Comparison of ENCODE assay signal across 8 mouse cellular contexts in genomic region chr8:70610796-70611771, GRCm38 (mm10). TPM values are rescaled to one million over a fixed set of nuclear protein-coding genes. Genes with fewer than 3 reads are reported as not detected.
DNase-seq lines count a peak whose midpoint lies in the region; ATAC-seq and TF ChIP-seq lines count a peak whose summit lies in the region.

No protein-coding gene starts in this region.

- H3K4me1 ChIP-seq in MEL (ENCODE audit: control insufficient read depth in 1 of 2, insufficient read depth in 2 of 2, low read length in 2 of 2) = peaks cover 0 to 13% of the 10 kb centered on the region in 2 experiments; a peak in 3 of 4 replicates
- peaks cover 54% of the 10 kb centered on the region for H3K4me1 ChIP-seq in forebrain, embryonic 12.5 days

- H3K27me3 ChIP-seq in MEL (ENCODE audit: control insufficient read depth in 1 of 2, insufficient read depth in 2 of 2, low read length in 2 of 2) = no peaks in the 10 kb centered on the region
- peaks cover 19% of the 10 kb centered on the region; the same call in 1 of the 2 replicates for H3K27me3 ChIP-seq in forebrain, embryonic 12.5 days

- under 1% methylated on average over 54 of the region's 54 CpGs for WGBS in forebrain, embryonic 12.5 days

- peak; percentile 87 for DNase-seq in MEL (ENCODE audit: low read depth, low spot score)
- DNase-seq in c-Kit-positive CD71-positive TER-119-positive erythroid progenitor cells, embryonic 14.5 days (ENCODE audit: low spot score) = peak; percentile 80
- DNase-seq in heart, postnatal 25 days (ENCODE audit: low spot score) = peak; percentile 77
- DNase-seq in kidney, postnatal 4 days = peak; percentile 92
- peak; percentile 83 for DNase-seq in lung, postnatal 25 days (ENCODE audit: low spot score)
- DNase-seq in right cerebral cortex, postnatal 4 days = peak; percentile 78
- DNase-seq in urinary bladder, postnatal 36 days (ENCODE audit: low spot score in 2 of 2) = peak; percentile 79 to 85

- H3K9me3 ChIP-seq in MEL (replicated peaks; ENCODE audit: insufficient read depth, low read length) = no peaks in the 10 kb centered on the region
- no peaks in the 10 kb centered on the region for H3K9me3 ChIP-seq in forebrain, embryonic 12.5 days

- peak overlapping the region; percentile 81 for H3K9ac ChIP-seq in MEL (ENCODE audit: control insufficient read depth, low read depth, low read length, poor library complexity, severe bottlenecking)
- peak overlapping the region; percentile 58 for H3K9ac ChIP-seq in forebrain, embryonic 12.5 days

- peaks cover 0 to 3% of the 10 kb centered on the region in 2 experiments; a peak in 2 of 4 replicates for H3K36me3 ChIP-seq in MEL (ENCODE audit: control insufficient read depth in 1 of 2, insufficient read depth in 2 of 2, low read length in 2 of 2)
- no peaks in the 10 kb centered on the region for H3K36me3 ChIP-seq in forebrain, embryonic 12.5 days (replicated peaks)

- H3K27ac ChIP-seq in MEL (ENCODE audit: control insufficient read depth, low read depth, low read length) = peak overlapping the region; percentile 85
- H3K27ac ChIP-seq in forebrain, embryonic 12.5 days = peak overlapping the region; percentile 90

- TF ChIP-seq POLR2A in MEL (IDR thresholded peaks at IDR 0.05; ENCODE audit: control insufficient read depth in 1 of 2, insufficient read depth in 1 of 2, low read depth in 1 of 2, low read length in 2 of 2, poor library complexity in 1 of 2) = peak in 1 of 2 experiments; percentile 45; a peak in 3 of 4 replicates

- peak overlapping the region; percentile 92 for H3K4me2 ChIP-seq in forebrain, embryonic 12.5 days

- no peak for TF ChIP-seq EP300 in MEL (IDR thresholded peaks at IDR 0.05; ENCODE audit: low read depth in 1 of 2, low read length in 2 of 2)

- TF ChIP-seq CTCF in MEL (IDR thresholded peaks at IDR 0.05 in 2 of 3, conservative IDR thresholded peaks at IDR 0.05 in 1 of 3; ENCODE audit: control insufficient read depth in 1 of 3, insufficient read depth in 1 of 3, low read depth in 2 of 3, low read length in 3 of 3, poor library complexity in 1 of 3, severe bottlenecking in 1 of 3) = peak; percentile 74 to 92 (median 90)

- ATAC-seq in forebrain, embryonic 12.5 days (ENCODE audit: low FRiP score) = 0 out of 2 replicates have a peak, but pooled peaks have one; percentile 2

- peak; percentile 44 for TF ChIP-seq RAD21 in MEL (IDR thresholded peaks at IDR 0.05; ENCODE audit: low read depth, low read length)

- intact Hi-C loops in heart, postnatal 25 days (cut with DNase I) = loop anchor here (2.0 to 5.0 kb wide), 3 partner anchors 41 to 146 kb away; no protein-coding TSS in a partner anchor

- peaks cover 21% of the 10 kb centered on the region for H3K79me2 ChIP-seq in MEL (ENCODE audit: control insufficient read depth, insufficient read depth, low read length, poor library complexity)

- peak overlapping the region; percentile 74 to 92 for H3K4me3 ChIP-seq in MEL (ENCODE audit: control insufficient read depth in 1 of 2, insufficient read depth in 1 of 2, low read depth in 2 of 2, low read length in 2 of 2)
- peak overlapping the region; percentile 44 for H3K4me3 ChIP-seq in forebrain, embryonic 12.5 days (replicated peaks)

TF ChIP-seq in MEL, 35 proteins besides CTCF, POLR2A, EP300 and RAD21:
- TF ChIP-seq TCF12 (IDR thresholded peaks at IDR 0.05; ENCODE audit: low read depth, low read length) (peak; percentile 4; the same call in 1 of the 2 replicates), MYC (IDR thresholded peaks at IDR 0.05; ENCODE audit: low read depth, low read length) (0 out of 2 replicates have a peak, but pooled peaks have one; percentile 43), NELFE (IDR thresholded peaks at IDR 0.05; ENCODE audit: low read depth, low read length) (peak; percentile 32), ZNF384 (IDR thresholded peaks at IDR 0.05; ENCODE audit: low read depth, low read length) (peak; percentile 82), HCFC1 (IDR thresholded peaks at IDR 0.05; ENCODE audit: low read depth, low read length) (peak; percentile 48; the same call in 1 of the 2 replicates), MAZ (IDR thresholded peaks at IDR 0.05; ENCODE audit: low read depth, low read length) (peak; percentile 68; the same call in 1 of the 2 replicates), TAL1 (IDR thresholded peaks at IDR 0.05; ENCODE audit: low read length) (no peak), CHD1 (IDR thresholded peaks at IDR 0.05; ENCODE audit: low read depth, low read length) (peak; percentile 68; the same call in 1 of the 2 replicates), MAX (IDR thresholded peaks at IDR 0.05; ENCODE audit: low read length) (0 out of 2 replicates have a peak, but pooled peaks have one; percentile 12), UBTF (IDR thresholded peaks at IDR 0.05; ENCODE audit: borderline replicate concordance, insufficient read depth, low read depth, low read length) (0 out of 2 replicates have a peak, but pooled peaks have one; percentile 42), MXI1 (IDR thresholded peaks at IDR 0.05; ENCODE audit: low read depth, low read length) (peak; percentile 66), SMC3 (IDR thresholded peaks at IDR 0.05; ENCODE audit: low read depth, low read length) (peak; percentile 56), USF1 (IDR thresholded peaks at IDR 0.05; ENCODE audit: low read depth, low read length) (no peak), TBP (IDR thresholded peaks at IDR 0.05; ENCODE audit: low read depth, low read length) (0 out of 2 replicates have a peak, but pooled peaks have one; percentile 34), JUND (IDR thresholded peaks at IDR 0.05; ENCODE audit: low read depth, low read length) (no peak), SIN3A (IDR thresholded peaks at IDR 0.05; ENCODE audit: low read length) (peak; percentile 74), ETS1 (IDR thresholded peaks at IDR 0.05; ENCODE audit: low read depth, low read length) (no peak; the same call in none of the 2 replicates), ZMIZ1 (IDR thresholded peaks at IDR 0.05; ENCODE audit: low read depth, low read length) (peak; percentile 38; the same call in 1 of the 2 replicates), MEF2A (IDR thresholded peaks at IDR 0.05; ENCODE audit: extremely low read depth, insufficient replicate concordance, low read depth, low read length, poor library complexity, severe bottlenecking) (no peak)

RNA-seq across cellular contexts. Expression of gene Ssbp4, which starts 2.4 kb away (rescaled TPM):
- 80.2 and 84.9 TPM in 2 replicates for total RNA-seq in MEL (2012; rRNA removed)
- 100 to 1,000 TPM in 1 of 2 experiments, not detected in 1; 212 TPM for polyA plus RNA-seq in MEL (2012; ENCODE audit: insufficient read depth in 1 of 2, insufficient read length in 2 of 2, low read depth in 1 of 2, low replicate concordance in 2 of 2, missing spikeins in 1 of 2)
- 97.4 and 106 TPM in 2 replicates for polyA plus RNA-seq in forebrain, embryonic 12.5 days (2016; fragmentation: Nextera tagmentation; extraction: Ambion mirVana)
- 10 to 100 TPM; 37.0 to 37.7 TPM for total RNA-seq in heart, postnatal 25 days (2021)

RNA-seq across cellular contexts. Expression of gene Lrrc25, which starts 4.9 kb away (rescaled TPM):
- total RNA-seq in MEL (2012; rRNA removed) = 0.20 and 0.39 TPM in 2 replicates
- 1 to 10 TPM in 1 of 2 experiments, not detected in 1; 1.1 TPM for polyA plus RNA-seq in MEL (2012; ENCODE audit: insufficient read depth in 1 of 2, insufficient read length in 2 of 2, low read depth in 1 of 2, low replicate concordance in 2 of 2, missing spikeins in 1 of 2)
- polyA plus RNA-seq in forebrain, embryonic 12.5 days (2016; fragmentation: Nextera tagmentation; extraction: Ambion mirVana) = 0.31 and 0.45 TPM in 2 replicates
- total RNA-seq in heart, postnatal 25 days (2021) = 1 to 10 TPM; 1.4 to 1.5 TPM

RNA-seq across cellular contexts. Expression of gene Isyna1, which starts 16.9 kb away (rescaled TPM):
- total RNA-seq in MEL (2012; rRNA removed) = 84.1 and 90.9 TPM in 2 replicates
- 100 to 1,000 TPM in 1 of 2 experiments, not detected in 1; 189 TPM for polyA plus RNA-seq in MEL (2012; ENCODE audit: insufficient read depth in 1 of 2, insufficient read length in 2 of 2, low read depth in 1 of 2, low replicate concordance in 2 of 2, missing spikeins in 1 of 2)
- polyA plus RNA-seq in forebrain, embryonic 12.5 days (2016; fragmentation: Nextera tagmentation; extraction: Ambion mirVana) = 101 and 107 TPM in 2 replicates
- total RNA-seq in heart, postnatal 25 days (2021) = 10 to 100 TPM; 21.5 to 25.1 TPM

RNA-seq across cellular contexts. Expression of gene Gdf15, which starts 21.2 kb away (rescaled TPM):
- total RNA-seq in MEL (2012; rRNA removed) = 0.15 and 1.8 TPM in 2 replicates
- under 1 TPM in 1 of 2 experiments, not detected in 1; 0.63 TPM for polyA plus RNA-seq in MEL (2012; ENCODE audit: insufficient read depth in 1 of 2, insufficient read length in 2 of 2, low read depth in 1 of 2, low replicate concordance in 2 of 2, missing spikeins in 1 of 2)
- polyA plus RNA-seq in forebrain, embryonic 12.5 days (2016; fragmentation: Nextera tagmentation; extraction: Ambion mirVana) = 0.14 TPM in 1 of 2 replicates, not detected in the other
- total RNA-seq in heart, postnatal 25 days (2021) = under 1 TPM; 0.56 to 0.73 TPM

RNA-seq across cellular contexts. Expression of gene Pgpep1, which starts 49.1 kb away (rescaled TPM):
- 12.6 and 13.7 TPM in 2 replicates for total RNA-seq in MEL (2012; rRNA removed)
- polyA plus RNA-seq in MEL (2012; ENCODE audit: insufficient read depth in 1 of 2, insufficient read length in 2 of 2, low read depth in 1 of 2, low replicate concordance in 2 of 2, missing spikeins in 1 of 2) = 10 to 100 TPM in 1 of 2 experiments, not detected in 1; 19.5 TPM
- 69.3 and 70.4 TPM in 2 replicates for polyA plus RNA-seq in forebrain, embryonic 12.5 days (2016; fragmentation: Nextera tagmentation; extraction: Ambion mirVana)
- 10 to 100 TPM; 46.8 to 47.5 TPM for total RNA-seq in heart, postnatal 25 days (2021)

Comparison
In these comparisons a context has a peak if more than half of its experiments do, and no peak if none do; other contexts are left out.
1. Peak in every context shown above with its lines: DNase-seq, ATAC-seq, H3K4me3 ChIP-seq and H3K27ac ChIP-seq.